Mouse (Mus musculus) cerebellum, postnatal 10 days (tissue): ENCODE measurements at regions not wholly inside any gene's neighbourhood (a gene's known extent, or its start where the extent isn't known, plus 50 kb on each side); places are given as distances from the start of the nearest gene placed in this dataset.

Experiments
- DNase-seq, 2 experiments: peaks; one replicate each; pipeline ENCODE4 v3.0.0; 2021; ENCODE audit warnings: mixed read lengths in 2 of 2

DNA sequence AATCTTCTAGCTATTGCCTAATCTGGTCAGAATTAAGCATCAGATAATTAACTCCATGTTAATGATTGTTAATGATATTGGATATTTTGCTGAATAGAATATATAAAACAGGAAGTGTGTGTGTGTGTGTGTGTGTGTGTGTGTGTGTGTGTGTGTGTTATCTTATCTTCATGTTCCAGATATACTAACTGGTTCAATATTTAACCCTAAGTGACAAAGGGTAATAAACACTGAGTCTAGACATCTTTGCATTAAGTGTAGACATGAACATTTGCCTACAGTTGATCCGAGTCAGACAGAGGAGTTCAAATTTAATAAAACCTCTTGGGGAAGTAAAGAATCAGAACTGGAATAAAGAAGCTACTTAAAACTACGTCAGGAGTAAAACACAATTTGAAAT, 161.6 kb downstream of the Fsip2 start:
- DNase-seq = no peak

DNA sequence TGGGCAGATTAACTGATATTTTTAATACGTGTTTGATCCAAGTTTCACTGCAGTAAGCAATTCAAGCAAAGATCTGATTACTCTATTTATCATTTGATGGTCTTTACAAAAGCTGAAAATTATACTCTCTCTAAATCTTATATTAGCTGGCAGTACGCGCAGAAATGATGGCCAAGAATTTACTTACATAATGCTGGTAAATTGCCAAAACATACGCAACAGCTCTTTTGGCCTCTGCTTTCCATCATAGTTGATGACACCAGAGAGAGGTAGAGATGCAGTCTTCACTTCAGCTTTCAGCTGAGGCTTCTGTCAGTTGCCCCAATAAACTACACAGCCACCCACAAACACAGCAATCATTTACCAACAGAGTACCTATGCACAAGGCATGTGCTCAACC, 182.9 kb downstream of the Fsip2 start:
- DNase-seq = no peak

DNA sequence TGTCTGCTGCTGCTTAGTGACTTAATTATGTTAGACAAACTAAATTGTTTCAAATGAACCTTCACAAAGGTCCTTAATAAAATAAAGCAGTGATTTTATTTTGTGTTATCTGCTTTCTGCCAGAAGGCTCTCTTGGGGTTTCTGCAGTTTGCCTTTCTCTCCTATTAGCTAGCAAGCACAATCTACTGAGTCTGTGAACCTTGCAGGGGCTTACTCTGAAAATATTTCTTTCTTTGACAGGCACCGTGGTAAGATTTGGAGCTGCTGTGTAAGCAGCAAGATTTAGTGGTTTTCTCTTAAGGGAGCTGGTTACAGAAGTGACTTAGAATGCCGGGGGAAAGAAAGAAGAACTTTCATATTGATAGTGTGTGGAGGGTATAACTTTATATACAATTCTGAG, 187.3 kb downstream of the Fsip2 start:
- no peak for DNase-seq

DNA sequence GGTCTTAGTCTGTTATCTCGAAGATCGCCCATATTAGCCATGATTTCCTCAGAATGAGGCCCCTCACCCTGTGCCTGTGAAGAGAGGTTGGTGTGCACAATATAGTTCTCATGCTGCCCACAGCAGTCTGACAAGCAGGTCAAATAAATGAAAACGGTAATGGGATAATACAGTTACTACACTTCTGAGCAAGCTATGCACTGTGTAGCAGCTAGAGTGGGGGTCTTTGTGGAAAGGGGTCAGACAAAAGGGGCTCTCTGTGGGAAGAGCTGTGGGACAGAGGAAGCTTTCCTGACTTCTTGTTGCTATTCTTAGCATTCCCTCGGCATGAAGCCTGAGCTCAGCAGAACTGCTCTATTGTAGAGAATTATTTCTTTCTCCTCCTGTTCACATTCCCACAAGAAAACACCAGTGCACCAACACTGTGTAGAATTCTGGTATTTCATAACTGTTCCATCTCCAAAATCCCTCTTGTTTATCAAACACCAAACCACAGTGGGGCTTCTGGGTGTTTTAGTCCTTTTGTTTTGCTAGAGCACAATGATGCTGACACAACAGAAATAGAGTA, 187.9 kb downstream of the Fsip2 start:
- DNase-seq = peak; percentile 9 to 10

DNA sequence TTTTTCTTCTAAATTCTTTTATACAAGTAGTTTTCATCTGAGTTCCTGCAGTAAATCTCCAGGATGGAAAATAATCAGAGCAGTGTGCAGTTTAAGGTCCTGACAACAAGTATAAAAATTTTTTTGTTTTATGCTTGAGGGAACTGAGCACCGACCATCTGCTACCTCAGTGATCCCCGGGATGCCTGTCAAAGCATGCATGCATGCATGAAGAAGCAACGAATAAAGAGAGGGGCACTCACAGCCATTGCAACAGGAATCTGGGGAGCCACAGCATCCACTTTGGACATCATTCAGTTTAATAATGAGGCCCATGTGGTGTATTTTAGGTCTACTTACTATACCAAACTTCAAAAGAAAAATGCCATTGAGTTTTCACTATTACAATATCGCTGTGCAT, 222.4 kb downstream of the Fsip2 start:
- DNase-seq = peak; percentile 78 to 84
